Mouse (Mus musculus) heart, embryonic 11.5 days (tissue): Measurements from ENCODE around the gene Gm7138. TPM values are rescaled to one million over a fixed set of nuclear protein-coding genes. Genes with fewer than 3 reads are reported as not detected.

Experiments
- ATAC-seq: fragments of 200-750 bp; cut with Nextera tagmentation; replicated peaks from 2 replicates; pipeline ENCODE4 v1.8.0; 2017; ENCODE audit warnings: moderate library complexity; ENCODE audit not compliant: insufficient number of reproducible peaks, low FRiP score, low TSS enrichment
- H3K27ac ChIP-seq: fragments of 300-500 bp; sonication (generic); 2 replicates; pipeline ENCODE4 v1.5.1; 2014; ENCODE audit warnings: mild to moderate bottlenecking, low read depth, low read length
- H3K27me3 ChIP-seq: fragments of 300-500 bp; sonication (generic); 2 replicates; pipeline ENCODE4 v1.6.1; 2014; ENCODE audit warnings: mild to moderate bottlenecking, low read length, mixed read lengths; ENCODE audit not compliant: control insufficient read depth, insufficient read depth
- H3K36me3 ChIP-seq: fragments of 300-500 bp; sonication (generic); 2 replicates; pipeline ENCODE4 v1.6.1; 2014; ENCODE audit warnings: mild to moderate bottlenecking, low read length, moderate library complexity, mixed read lengths; ENCODE audit not compliant: control insufficient read depth, insufficient read depth
- H3K4me1 ChIP-seq: fragments of 300-500 bp; sonication (generic); 2 replicates; pipeline ENCODE4 v1.6.1; 2014; ENCODE audit warnings: low read length; ENCODE audit not compliant: control insufficient read depth, insufficient read depth
- H3K4me2 ChIP-seq: fragments of 300-500 bp; sonication (generic); 2 replicates; pipeline ENCODE4 v1.6.1; 2014; ENCODE audit warnings: mild to moderate bottlenecking, moderate library complexity
- H3K4me3 ChIP-seq: fragments of 300-500 bp; sonication (generic); 2 replicates; pipeline ENCODE4 v1.5.1; 2014; ENCODE audit warnings: low read depth, low read length
- H3K9ac ChIP-seq: fragments of 300-500 bp; sonication (generic); 2 replicates; pipeline ENCODE4 v1.6.1; 2014; ENCODE audit warnings: mild to moderate bottlenecking, low read depth, low read length, moderate library complexity
- H3K9me3 ChIP-seq: fragments of 300-500 bp; sonication (generic); replicated peaks from 2 replicates; pipeline ENCODE4 v1.6.1; 2016; ENCODE audit warnings: low read length; ENCODE audit not compliant: control insufficient read depth
- WGBS: fragments of 180-500 bp; shearing (Covaris S2); extraction: QIAGEN DNeasy Blood & Tissue Kit; methylation state at CpG from one replicate; pipeline ENCODE4 v1.1.7; 2014; ENCODE audit not compliant: insufficient replicate concordance; 5-methylcytosine and 5-hydroxymethylcytosine counted together
- polyA plus RNA-seq: library from polyadenylated mRNA; unstranded; fragments of >200 nt; fragmentation: Nextera tagmentation; extraction: Ambion mirVana; gene quantifications from 2 replicates; pipeline ENCODE4 v1.2.1, GENCODE M21; 2014

The Gm7138 gene
- polyA plus RNA-seq, 1 experiment from 2014 or later = not detected

DNA sequence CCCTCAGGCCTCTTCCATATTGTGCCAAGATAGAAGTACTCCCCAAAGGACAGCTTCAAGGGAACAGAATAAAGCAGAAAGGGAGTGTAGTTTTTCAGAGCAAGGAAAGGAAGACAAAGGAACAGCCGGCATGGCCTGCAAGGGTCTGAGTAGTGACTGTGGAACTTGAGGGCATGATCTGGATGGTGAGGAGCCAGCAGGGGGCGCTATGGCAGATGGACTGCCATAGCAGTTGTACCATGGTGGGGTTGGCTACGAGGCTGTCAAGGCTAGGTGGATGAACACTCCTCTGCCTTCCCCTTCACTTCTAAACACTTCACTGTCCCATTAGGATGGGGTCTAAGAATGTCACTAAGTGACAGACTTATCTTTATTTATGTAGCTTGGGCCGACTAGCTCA lies 47.5 kb downstream of the Gm7138 start:
- H3K9me3 ChIP-seq = no peaks in the 10 kb centered on the region
- no peak for ATAC-seq
- no peak overlapping the region for H3K9ac ChIP-seq
- no peaks in the 10 kb centered on the region for H3K4me1 ChIP-seq
- no peaks in the 10 kb centered on the region for H3K36me3 ChIP-seq
- H3K27ac ChIP-seq = no peak overlapping the region
- no peak overlapping the region for H3K4me2 ChIP-seq
- WGBS = 42% methylated on average over 4 of the region's 4 CpGs
- no peaks in the 10 kb centered on the region for H3K27me3 ChIP-seq
- no peak overlapping the region for H3K4me3 ChIP-seq

DNA sequence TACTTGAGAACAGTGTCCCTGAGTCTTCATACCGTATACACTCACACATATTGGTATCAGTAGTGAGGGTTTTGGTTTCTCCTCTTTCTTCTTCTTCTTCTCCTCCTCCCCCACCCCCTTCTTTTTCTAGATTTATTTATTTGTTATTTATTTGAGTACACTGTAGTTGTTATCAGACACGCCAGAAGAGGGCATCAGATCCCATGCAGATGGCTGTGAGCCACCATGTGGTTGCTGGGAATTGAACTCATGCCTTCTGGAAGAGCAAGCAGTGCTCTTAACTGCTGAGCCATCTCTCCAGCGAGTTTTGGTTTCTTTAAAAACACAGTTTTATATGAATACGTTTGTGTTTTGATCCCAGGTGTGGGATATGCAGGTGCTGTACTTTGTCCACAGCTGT lies 48.5 kb downstream of the Gm7138 start:
- Histone ChIP-seq H3K4me1 (no peaks in the 10 kb centered on the region), H3K4me2 (no peak overlapping the region), H3K9ac (no peak overlapping the region), H3K27me3 (no peaks in the 10 kb centered on the region), H3K4me3 (no peak overlapping the region), H3K27ac (no peak overlapping the region), H3K36me3 (no peaks in the 10 kb centered on the region), H3K9me3 (no peaks in the 10 kb centered on the region)
- ATAC-seq = no peak
- 59% methylated on average over 4 of the region's 4 CpGs for WGBS

Other genes starting within 250 kb of the Gm7138 start
- 2.3 and 2.4 TPM in 2 replicates for gene Itgb2, start 246.7 kb downstream of the Gm7138 start, polyA plus RNA-seq
- 108 and 113 TPM in 2 replicates for gene Pttg1ip, start 195.2 kb downstream of the Gm7138 start, polyA plus RNA-seq
- 165 and 212 TPM in 2 replicates for gene Sumo3, start 170.8 kb downstream of the Gm7138 start, polyA plus RNA-seq
- not detected in 2 replicates for gene Gm49325, start 170.7 kb downstream of the Gm7138 start, polyA plus RNA-seq
- 38.0 and 42.9 TPM in 2 replicates for gene Ube2g2, start 154.7 kb downstream of the Gm7138 start, polyA plus RNA-seq
- gene Tspear, start 90.4 kb downstream of the Gm7138 start, polyA plus RNA-seq = not detected in 2 replicates
- gene Gm19402, start 86.2 kb downstream of the Gm7138 start, polyA plus RNA-seq = not detected in 2 replicates
- gene Gm9508, start 79.7 kb downstream of the Gm7138 start, polyA plus RNA-seq = not detected in 2 replicates
- not detected in 2 replicates for gene Gm10272, start 70.3 kb downstream of the Gm7138 start, polyA plus RNA-seq
- not detected in 2 replicates for gene Gm10024, start 65.5 kb downstream of the Gm7138 start, polyA plus RNA-seq
- not detected in 2 replicates for gene Gm10142, start 61.1 kb downstream of the Gm7138 start, polyA plus RNA-seq
- gene Krtap12-1, start 56.3 kb downstream of the Gm7138 start, polyA plus RNA-seq = not detected in 2 replicates
- gene Gm10100, start 50.5 kb downstream of the Gm7138 start, polyA plus RNA-seq = not detected in 2 replicates
- gene Gm18596, start 34.3 kb downstream of the Gm7138 start, polyA plus RNA-seq = not detected in 2 replicates
- gene Gm9736, start 25.6 kb downstream of the Gm7138 start, polyA plus RNA-seq = not detected in 2 replicates
- not detected in 2 replicates for gene Gm3233, start 17.3 kb downstream of the Gm7138 start, polyA plus RNA-seq
- gene Gm3238, start 5.6 kb downstream of the Gm7138 start, polyA plus RNA-seq = not detected in 2 replicates
- gene Gm3250, start 5.6 kb upstream of the Gm7138 start, polyA plus RNA-seq = not detected in 2 replicates
- not detected in 2 replicates for gene Gm7137, start 11.3 kb upstream of the Gm7138 start, polyA plus RNA-seq
- gene Gm9639, start 18.1 kb upstream of the Gm7138 start, polyA plus RNA-seq = not detected in 2 replicates
- not detected in 2 replicates for gene Gm19668, start 22.2 kb upstream of the Gm7138 start, polyA plus RNA-seq
- gene Gm9507, start 34.9 kb upstream of the Gm7138 start, polyA plus RNA-seq = not detected in 2 replicates
- gene Gm2696, start 37.7 kb upstream of the Gm7138 start, polyA plus RNA-seq = not detected in 2 replicates
- not detected in 2 replicates for gene Krtap10-4, start 50.2 kb upstream of the Gm7138 start, polyA plus RNA-seq
- gene Krtap10-10, start 59.0 kb upstream of the Gm7138 start, polyA plus RNA-seq = not detected in 2 replicates
- gene Gm36176, start 69.9 kb upstream of the Gm7138 start, polyA plus RNA-seq = not detected in 2 replicates
- gene Gm10318, start 75.9 kb upstream of the Gm7138 start, polyA plus RNA-seq = not detected in 2 replicates
- not detected in 2 replicates for gene Gm3285, start 85.0 kb upstream of the Gm7138 start, polyA plus RNA-seq
- gene Lrrc3, start 125.6 kb upstream of the Gm7138 start, polyA plus RNA-seq = 1.5 and 1.8 TPM in 2 replicates
- gene Trpm2, start 193.6 kb upstream of the Gm7138 start, polyA plus RNA-seq = 0.07 and 0.13 TPM in 2 replicates
- 17.1 and 17.2 TPM in 2 replicates for gene 1810043G02Rik, start 201.6 kb upstream of the Gm7138 start, polyA plus RNA-seq
- 168 and 194 TPM in 2 replicates for gene Pfkl, start 233.1 kb upstream of the Gm7138 start, polyA plus RNA-seq